Mouse (Mus musculus): ENCODE measurements around the gene Prm1.
A peak's percentile ranks its signal among the peaks of the same experiment; 100 is the strongest.

Prm1 gene

DNA sequence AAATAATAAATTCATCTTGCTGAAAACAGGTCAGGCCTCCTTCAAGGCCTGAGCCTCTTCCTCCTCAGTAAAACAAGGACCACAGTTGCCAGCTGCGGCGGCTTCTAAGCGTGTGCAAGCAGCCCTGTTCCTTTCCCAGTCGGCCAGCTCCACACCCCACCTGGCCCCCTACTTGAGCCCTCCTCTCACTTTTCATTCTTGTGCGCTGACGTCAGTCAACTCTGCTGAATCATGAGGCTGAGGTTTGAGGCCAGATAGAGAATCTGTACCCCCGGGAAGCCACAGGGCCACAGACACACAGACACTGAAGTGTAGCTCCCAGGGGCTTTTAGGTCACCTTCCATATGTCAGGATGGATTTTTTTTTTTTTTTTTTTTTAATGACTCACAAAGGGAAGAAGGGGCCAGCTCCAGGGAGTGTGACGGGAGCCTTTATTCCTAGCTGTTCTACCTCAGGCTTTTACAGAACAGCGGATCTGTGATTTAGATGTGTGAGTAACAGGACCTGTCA, 23.7 kb downstream of the Prm1 start:
- DNase-seq = no peak

DNA sequence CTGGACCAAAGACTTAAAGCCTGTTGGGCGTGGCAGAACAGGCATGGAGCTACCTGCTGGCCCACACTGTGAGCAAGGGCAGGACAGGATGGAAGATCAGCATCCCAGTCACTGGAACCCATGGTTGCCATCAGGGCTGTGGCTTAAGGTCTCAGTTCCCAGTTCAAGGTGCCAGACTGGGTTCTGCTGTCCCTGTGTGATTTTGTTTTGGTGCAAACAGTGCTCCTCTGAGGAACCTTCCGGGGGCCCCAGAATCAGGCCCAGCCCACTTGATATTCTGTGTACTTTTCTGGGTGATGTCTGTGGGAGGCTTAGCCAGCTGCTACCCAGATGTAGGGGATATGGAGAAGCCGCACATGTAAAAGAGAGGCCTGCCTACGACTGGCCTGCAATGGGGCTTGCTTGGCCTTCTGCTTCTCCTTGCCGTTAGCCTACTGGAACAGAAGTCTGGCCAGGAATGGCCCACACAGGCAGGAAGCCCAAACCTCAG, 25.0 kb downstream of the Prm1 start:
- DNase-seq = no peak

DNA sequence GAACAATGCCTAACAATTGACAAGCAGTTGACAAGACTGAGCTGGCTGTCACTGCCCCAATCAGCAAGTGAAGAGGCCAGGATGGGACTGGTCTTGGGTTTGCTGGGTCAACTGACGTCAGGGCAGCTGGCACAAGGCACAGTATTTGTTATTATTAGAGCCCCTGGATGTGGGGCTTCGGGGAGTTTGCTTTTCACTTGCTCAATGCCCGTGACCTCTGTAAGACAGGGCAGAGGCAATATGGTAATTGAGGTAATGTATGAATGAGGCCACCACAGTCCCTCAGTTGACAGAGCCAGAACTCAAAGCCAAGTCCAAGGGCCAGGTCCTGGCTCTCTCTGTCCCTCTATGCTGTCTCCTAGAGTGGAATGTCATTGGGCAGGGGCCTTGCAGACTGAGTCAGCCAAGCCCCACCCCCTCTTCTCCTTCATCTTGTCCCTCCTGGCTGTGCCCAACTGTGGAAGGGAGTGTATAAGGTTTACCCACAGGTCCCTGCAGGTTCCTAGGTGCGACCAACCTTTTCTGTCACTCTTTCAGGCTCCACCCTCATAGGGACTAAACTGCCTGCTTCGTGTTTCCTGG, 28.0 kb downstream of the Prm1 start:
- no peak for DNase-seq

DNA sequence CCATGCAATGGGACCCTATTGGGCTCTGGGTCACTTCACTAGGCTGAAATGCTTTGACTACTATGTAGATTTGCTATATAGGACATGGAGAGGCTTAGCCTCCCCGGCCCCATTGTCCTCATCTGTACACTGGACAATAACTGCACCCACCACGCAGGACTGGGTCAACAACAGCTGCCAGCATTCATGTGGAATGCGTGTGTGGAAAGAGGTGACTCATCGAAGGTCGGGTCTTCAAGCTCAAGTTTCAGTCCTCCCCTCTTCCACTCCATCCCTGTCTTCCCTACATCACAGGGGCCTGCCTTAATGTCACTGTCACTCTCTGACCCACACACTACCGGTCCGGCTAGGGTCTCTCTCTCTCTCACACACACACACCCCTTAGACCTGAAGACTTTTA, 29.3 kb downstream of the Prm1 start:
- no peak for DNase-seq

DNA sequence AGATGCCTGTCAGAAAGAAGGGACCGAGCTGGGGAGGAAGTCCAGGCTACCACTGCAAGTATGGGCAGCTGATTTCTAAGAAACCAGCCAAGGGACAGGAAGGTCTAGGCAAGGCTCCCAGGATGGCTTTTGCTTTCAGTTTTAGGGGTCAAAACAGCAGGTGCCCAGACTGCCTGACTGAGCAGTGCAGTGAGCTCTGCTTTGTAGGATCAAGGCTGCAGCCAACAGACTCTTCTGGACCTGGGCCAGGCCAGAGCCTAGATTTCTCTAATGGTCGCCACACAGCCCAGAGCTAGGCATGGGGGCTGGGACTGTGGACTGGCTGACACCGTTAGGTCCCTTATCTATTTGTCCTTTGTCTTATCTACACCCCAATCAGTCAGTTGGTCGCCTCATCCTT, 30.9 kb downstream of the Prm1 start:
- DNase-seq = no peak

DNA sequence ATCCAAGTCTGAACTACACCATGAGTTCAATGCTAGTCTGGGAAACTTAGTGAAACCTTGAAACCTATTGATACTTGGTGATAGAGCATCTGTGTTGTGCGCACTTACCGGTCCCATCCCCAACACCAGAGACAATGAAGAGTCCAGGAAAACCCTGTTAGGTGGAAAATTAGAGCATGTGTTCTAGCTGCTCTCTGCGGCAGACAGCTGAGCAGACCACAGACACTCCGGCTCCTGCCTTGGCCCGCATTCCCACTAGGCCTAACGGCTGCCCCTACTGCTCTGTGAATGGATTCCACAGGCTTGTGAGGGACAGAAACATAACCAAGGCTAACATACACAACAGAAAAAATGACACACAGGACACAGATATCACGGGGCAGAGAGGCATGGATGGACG, 32.1 kb downstream of the Prm1 start:
- DNase-seq = no peak

DNA sequence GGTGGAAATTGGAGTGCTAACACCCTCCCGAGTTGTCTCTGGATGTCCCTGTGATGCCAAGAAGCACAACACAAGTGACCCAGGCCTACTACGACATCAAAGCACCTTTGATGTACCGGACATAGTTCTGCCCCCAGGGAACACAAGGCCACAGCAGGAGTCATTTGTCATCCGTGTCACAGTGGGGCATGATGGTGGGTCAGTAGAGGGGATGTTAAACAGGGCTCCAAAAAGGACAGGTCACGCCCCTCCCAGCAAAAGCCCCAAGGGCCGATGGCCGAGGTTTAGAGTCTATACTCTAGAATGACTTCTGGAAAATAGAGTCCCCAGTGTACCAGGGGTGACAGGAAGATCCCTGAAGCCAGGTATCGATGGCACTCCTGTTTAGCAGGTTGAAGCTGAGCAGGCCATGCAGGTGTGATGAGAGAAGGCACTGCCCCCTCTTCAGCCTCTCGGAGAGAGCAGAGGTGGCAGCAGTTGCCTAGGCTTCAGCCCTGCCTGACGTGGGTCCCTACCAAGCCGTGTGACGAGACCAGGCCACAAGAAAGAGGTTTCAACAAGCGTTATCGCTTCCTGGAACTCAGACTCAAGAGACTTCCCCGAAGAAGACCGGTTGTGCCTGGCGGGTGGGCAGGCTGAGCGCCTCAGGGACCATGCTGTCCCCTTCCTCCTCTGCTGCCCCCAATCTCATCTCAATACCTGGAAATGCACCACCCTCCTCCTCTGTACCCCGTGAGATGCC, 33.7 kb downstream of the Prm1 start:
- DNase-seq = no peak

DNA sequence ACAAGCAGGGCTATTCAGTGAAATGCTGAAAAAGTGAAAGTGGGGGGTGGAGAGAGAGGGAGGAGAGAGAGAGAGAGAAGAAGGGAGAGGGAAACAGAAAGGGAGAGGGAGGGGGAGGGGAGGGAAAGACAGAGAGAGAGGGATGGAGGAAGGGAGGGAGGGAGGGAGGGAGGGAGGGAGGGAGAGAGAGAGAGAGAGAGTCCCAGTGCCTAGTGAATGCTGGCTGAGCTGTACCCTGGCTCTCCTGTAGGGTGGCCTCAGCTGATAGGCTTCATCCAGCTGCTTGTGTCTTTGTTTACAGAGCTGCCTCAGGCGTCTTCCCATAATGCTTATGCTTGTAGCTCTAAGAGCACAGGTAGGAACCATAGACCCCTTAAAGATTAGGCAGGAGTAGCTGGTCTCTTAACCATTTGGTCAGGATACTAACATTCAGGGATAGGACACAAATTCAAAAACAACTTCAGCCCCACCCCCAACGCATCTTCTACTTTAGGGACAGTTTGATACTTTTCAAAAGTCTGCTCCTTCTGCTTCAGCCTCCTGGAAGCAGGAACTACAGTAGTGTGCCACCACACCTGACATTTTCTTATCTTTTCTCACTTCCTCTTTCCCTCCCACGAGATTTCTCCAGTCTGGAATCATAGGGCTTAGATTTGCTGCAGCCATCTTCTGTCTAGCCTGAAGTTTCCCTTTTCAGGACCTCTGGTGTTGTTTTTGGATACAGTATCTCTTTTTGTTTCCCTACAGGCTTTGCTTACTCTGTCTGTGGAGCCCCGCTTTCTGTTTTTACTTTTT, 34.9 kb downstream of the Prm1 start:
- no peak for DNase-seq

DNA sequence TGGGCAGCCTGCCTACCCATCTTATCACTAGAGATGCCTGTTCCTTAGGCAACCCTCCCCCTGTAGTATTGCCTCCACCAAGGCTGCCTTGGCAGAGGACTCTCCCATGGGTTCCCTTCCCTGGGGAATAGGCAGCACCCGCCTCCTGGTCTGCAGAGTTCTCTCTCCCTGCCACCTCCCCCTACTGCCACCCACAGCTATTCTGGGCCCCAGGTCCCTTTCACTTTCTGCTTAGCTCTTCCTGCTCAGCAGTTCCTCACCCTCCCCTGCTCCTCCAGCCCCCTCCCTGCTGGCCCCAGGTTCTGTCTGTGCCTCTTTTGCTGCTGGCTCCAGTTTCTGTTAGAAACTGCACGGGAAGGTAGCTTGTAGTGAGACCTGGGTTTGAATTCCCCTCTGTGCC, 36.0 kb downstream of the Prm1 start:
- no peak for DNase-seq

DNA sequence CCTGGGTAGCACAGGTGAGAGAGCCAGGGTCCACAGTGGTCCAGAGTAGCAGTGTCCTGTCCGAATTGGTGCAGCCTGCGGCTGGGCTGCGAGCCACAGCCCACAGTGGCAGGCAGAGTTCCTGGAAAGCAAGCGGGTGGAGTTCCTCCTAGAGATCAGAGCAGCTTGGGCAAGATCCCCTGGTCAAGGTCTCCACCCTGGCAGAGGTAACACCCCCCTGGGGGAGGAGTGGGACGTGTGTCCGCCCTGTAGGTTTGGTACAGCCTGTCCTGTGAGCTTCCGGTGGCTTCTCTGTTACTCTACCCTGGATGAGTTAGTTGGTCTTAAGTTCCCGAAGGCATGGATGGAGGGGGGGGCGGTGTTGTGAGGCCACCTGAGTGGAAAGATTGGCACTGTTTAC, 36.8 kb downstream of the Prm1 start:
- DNase-seq = no peak

DNA sequence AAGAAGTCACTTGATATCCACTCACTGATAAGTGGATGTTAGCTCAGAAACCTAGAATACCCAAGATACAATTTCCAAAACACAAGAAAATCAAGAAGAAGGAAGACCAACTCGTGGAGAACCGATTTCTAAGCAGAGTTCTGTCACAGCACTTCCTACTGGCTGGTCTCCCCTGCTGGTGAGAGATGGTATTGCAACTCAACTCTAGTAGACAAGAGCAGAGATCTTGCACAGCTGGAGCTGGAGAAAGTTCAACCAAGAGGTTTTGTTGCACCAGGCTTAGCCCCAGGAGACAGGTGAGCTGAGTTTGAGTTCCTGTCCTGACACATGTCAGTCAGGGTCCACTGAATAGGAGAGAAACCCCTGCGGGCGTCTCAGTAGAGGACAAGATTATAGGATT, 38.5 kb downstream of the Prm1 start:
- DNase-seq = peak; percentile 59

DNA sequence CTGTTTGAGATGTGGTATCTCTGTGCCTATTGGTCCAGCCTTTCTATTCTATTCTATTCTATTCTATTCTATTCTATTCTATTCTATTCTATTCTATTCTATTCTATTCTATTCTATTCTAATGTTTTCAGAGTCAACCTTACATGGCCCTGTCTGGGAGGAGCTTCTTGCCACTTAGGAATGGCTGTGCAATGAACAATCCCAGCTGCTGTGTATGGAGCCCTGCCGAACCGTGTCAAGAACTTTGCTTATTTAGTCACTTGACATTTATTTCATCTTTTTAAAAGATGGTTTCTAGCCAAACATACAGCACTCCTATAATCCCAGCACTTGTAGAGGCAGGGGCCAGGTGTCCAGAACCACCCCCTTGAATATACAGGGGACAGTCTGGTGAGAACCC, 41.3 kb downstream of the Prm1 start:
- DNase-seq = no peak

DNA sequence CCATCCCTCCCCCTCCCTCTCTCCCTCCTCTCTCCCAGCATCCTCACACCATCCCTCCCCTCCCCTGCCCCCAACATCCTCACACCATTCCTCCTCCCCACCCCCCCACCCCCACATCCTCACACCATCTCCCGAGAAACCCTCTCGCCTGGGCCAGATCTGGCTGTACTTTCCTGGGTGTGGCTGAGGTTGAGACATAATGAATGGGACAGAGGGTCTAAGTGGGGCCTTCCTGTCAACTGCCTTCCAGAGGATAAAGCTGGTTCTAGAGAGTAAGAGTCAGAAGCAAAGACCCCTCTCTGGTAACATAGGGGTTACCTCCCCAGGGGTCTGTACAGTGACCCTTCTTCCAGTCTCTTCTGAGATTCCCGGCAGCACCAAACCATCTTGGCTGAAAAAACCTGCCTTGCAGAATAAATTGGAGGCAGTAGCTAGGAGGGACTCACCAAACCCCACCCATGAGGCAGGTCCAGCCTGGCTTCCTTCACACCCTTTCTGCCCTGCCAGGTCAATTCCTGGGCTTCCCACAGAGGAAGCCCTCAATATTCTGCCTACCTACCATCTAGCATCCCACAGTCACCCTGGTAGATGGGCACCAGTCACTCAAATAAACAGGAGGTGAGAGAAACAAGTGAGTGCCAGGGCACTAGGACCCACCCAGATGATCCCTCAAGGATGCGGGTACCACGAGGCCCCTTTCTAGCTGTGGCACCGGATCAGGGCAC, 41.9 kb downstream of the Prm1 start:
- DNase-seq = no peak

DNA sequence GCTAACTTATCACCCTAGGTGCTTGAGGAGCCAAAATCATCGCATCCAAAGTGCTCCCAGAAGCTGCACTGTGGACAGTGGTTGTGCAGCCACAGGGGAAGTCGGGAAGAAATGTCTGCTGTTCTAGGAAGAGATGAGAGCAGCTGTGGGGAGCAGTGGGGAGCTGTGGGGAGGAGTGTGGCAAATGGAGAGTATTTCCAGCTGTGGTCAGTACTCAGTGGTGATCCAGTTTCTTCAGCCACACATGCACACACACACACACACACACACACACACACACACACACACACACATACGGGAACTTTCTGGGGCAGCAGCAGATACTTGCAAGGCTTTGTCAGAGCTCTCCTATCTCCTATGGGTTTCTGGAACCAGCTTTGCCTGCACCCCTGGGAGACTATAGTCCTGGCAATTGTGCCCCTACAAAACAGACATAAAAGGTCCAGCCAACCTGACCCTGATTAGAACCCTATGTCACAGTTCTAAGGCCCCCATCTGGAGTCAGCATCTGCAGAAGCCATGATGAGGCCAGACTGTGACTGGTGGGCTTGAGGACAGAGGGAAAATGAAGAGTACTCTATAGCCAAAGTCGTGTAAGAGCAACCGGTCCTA, 43.0 kb downstream of the Prm1 start:
- no peak for DNase-seq

DNA sequence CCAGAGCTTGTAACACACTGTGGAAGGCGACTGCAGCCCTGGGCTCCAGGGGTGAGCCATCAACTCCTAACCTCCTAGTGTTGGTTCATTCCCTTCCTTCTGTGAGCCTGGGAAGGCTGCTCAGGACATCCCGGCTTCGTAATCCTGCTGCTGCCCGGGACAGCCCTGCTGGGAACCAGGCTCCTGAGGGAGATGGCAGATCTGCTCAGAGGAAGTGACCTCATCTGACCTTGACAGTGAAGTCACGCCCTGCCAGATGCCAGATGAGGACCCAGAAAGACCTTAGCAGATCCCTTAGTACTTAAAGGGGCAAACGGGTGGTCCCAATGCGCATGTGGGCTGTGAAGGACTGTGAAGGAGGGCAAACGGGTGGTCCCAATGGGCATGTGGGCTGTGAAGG, 44.5 kb downstream of the Prm1 start:
- DNase-seq = no peak

DNA sequence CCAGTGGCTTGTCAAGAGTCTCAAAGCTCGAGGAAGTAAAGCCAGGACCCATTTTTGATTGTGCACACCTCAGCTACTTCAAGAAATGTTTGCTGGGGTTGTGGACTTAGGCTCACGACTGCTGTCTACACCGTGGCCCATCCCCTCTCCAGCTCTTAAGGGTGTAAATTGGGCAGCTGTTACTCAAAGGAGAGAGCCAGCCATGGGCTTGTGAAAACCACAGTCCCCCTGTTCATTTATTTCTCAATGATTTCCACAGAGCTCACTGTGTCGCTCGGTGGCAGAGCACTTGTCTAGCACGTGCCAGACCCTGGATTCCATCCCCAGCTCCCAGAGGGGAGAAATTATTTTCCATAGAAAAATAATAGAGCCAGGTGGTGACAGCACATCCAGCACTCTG, 49.5 kb downstream of the Prm1 start:
- DNase-seq = no peak

DNA sequence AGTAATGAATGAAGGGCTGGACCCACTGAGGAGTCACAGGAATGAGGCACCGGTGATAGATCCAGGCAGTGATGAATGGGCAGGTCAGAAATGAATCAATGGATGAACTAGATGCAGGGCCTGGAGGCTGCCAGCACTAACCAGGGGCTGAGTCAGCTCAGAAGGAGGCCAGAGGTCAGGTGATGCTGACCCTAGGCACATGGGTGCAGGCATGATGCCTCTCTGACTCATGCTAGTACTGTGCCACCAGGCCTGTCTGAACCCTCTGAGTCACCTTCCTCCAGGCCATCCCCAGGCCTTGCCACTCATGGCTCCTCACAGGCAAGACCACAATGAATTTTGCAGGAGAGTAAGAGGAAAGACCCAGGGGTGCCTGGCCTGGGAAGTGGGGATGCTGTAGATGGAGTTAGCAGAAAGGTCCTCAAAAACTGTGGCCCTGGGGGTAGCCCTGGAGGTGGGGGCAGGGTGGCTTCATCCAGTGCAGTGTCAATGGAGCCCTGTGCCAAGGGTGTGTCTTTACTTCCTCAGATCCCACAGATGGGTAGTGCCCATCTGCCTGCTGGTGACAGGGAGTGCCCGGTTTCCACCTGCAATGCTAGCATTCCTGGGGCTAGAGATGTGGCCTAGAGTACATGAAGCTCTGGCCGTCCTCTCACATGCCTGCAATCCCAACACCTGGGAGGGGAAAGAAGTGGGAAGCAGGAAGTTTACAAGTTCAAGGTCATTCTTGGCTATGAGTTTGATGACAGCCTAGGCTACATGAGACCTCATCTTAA, 50.9 kb downstream of the Prm1 start:
- DNase-seq = no peak

DNA sequence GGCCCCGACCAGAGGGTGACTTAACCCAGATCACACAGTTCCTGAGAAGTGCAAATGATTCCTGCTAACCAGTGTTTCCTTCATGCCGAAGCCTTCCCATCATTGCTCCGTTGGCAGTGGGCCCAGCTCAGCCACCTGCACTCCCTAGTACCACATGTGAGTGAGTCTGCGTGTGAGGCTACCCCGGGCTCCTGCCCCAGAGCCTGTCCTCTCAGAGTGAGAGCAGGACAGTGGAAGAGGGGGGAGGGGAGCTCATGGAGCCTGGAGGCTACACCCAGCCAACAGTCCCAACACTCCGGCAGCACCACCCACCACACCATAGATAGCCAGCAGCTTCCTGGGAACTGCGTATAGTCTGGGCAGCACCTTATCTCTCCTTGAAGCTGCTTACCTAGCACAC, 55.8 kb downstream of the Prm1 start:
- peak; percentile 61 for DNase-seq

DNA sequence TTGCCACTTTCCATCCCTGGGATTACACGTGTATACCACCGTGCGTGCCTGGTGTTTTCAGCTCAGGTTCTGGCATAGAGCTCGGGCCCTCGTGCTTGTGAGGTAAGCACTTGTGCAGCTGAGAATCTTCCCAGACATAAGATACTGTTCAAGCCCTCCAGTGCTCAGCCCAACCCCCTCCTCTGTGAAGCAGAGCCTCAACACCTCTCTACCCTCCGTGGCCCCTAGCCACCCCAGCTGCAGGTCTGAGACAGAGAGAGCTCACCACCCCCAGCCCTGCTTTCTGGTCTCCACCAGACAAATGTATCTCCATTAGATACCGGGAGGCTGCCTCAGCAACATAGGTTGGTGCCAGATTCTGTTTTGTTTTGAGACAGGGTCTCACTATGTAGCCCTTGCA, 56.4 kb downstream of the Prm1 start:
- no peak for DNase-seq
